Mouse (Mus musculus) heart, adult 2 months (tissue): ENCODE results near the gene Kcnk3. TPM values are rescaled to one million over a fixed set of nuclear protein-coding genes. Genes with fewer than 3 reads are reported as not detected.

Experiments used
- DNase-seq, 2 experiments: peaks; one replicate each; pipeline ENCODE4 v3.0.0; 2021
- H3K27ac ChIP-seq: fragments of 200-600 bp; 2 replicates; pipeline ENCODE4 v1.8.1; 2022
- H3K27me3 ChIP-seq: fragments of 200-500 bp; 2 replicates; pipeline ENCODE4 v1.6.1; 2012; ENCODE audit warnings: mild to moderate bottlenecking, low read length, inconsistent platforms, mixed read lengths; ENCODE audit not compliant: control insufficient read depth, insufficient read depth
- H3K36me3 ChIP-seq: fragments of 200-500 bp; 2 replicates; pipeline ENCODE4 v1.6.1; 2012; ENCODE audit warnings: low read length, inconsistent platforms; ENCODE audit not compliant: control insufficient read depth, insufficient read depth
- H3K4me1 ChIP-seq: fragments of 200-500 bp; 2 replicates; pipeline ENCODE4 v1.6.1; 2011; ENCODE audit warnings: low read length; ENCODE audit not compliant: control insufficient read depth, insufficient read depth
- H3K4me3 ChIP-seq: fragments of 200-600 bp; 2 replicates; pipeline ENCODE4 v1.8.1; 2022
- H3K79me2 ChIP-seq: fragments of 200-500 bp; replicated peaks from 2 replicates; pipeline ENCODE4 v1.6.1; 2012; ENCODE audit warnings: mild to moderate bottlenecking, inconsistent platforms, low read length, moderate library complexity, mixed read lengths; ENCODE audit not compliant: control insufficient read depth, insufficient read depth
- H3K9ac ChIP-seq: fragments of 200-500 bp; 2 replicates; pipeline ENCODE4 v1.6.1; 2012; ENCODE audit warnings: low read depth, mild to moderate bottlenecking, control low read depth, inconsistent platforms, low read length, mixed read lengths
- CTCF ChIP-seq: fragments of 200-600 bp; IDR thresholded peaks from 2 replicates; pipeline ENCODE4 v1.8.1; 2022; ENCODE audit warnings: antibody characterized with exemption, mild to moderate bottlenecking, moderate library complexity
- EP300 ChIP-seq: fragments of 200-500 bp; IDR thresholded peaks from 2 replicates; pipeline ENCODE4 v1.6.1; 2011; ENCODE audit warnings: low read depth, low read length, control low read depth; ENCODE audit not compliant: insufficient read depth
- POLR2A ChIP-seq: fragments of 200-500 bp; IDR thresholded peaks from 2 replicates; pipeline ENCODE4 v1.6.1; 2011; ENCODE audit warnings: mild to moderate bottlenecking, low read depth, low read length, control low read depth; ENCODE audit not compliant: insufficient read depth
- WGBS: fragments of 180-500 bp; shearing (Covaris S2); methylation state at CpG from one replicate; pipeline ENCODE4 v1.1.7; 2018; 5-methylcytosine and 5-hydroxymethylcytosine counted together
- intact Hi-C: fragments of 180-260 bp; cut with DNase I; formaldehyde crosslinking; loops from one replicate; pipeline ENCODE4 v1.15.1; 2025
- microRNA-seq, 2 experiments: library from miRNA; unstranded; fragments of <30 nt; microRNA quantifications; one replicate each; pipeline ENCODE4 v1.2.0; 2021
- polyA plus RNA-seq: library from polyadenylated mRNA; depleted of rRNA; stranded (reverse); fragments of >200 nt; gene quantifications from 2 replicates; pipeline ENCODE4 v1.2.3, GENCODE M21; 2012; rRNA removed
- total RNA-seq, 2 experiments: library from RNA; stranded (reverse); gene quantifications; 2 replicates each; pipeline ENCODE4 v1.2.3; 2021

Kcnk3 gene
- total and polyA plus RNA-seq, 3 experiments, result 259 to 432 (median 300) TPM

DNA sequence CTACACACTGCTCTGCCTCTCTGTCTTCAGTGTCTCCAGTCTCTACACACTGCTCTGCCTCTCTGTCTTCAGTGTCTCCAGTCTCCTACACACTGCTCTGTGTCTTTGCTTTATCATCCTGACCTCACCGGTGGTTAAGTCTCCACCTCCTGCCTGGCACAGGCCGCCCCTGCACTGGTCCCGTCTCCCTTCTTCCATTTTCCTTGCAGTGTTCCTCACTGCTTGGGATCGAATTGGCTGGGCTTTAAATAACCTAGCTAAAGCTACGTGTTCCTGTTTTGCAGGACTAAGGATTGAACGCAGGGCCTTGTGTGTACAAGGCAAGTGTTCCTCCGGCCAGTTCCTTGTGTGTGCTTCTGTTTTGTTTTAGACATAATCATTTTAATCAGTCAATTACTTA, 82.1 kb downstream of the Kcnk3 start:
- TF ChIP-seq POLR2A, result no peak
- TF ChIP-seq CTCF, result no peak
- Histone ChIP-seq H3K9ac (no peak overlapping the region), H3K27me3 (no peaks in the 10 kb centered on the region), H3K36me3 (peaks cover 4% of the 10 kb centered on the region; the same call in 1 of the 2 replicates), H3K4me3 (no peak overlapping the region), H3K79me2 (no peaks in the 10 kb centered on the region), H3K27ac (no peak overlapping the region), H3K4me1 (peaks cover 2% of the 10 kb centered on the region)
- WGBS, result 59% methylated on average over 7 of the region's 7 CpGs
- intact Hi-C loops, result no loop called here
- no peak for DNase-seq

- WGBS, result 91% methylated on average over 7 of the region's 7 CpGs
- no peak for TF ChIP-seq CTCF
- no peak for TF ChIP-seq POLR2A
- TF ChIP-seq EP300, result no peak
- H3K79me2 ChIP-seq, result no peaks in the 10 kb centered on the region
- no peaks in the 10 kb centered on the region for H3K4me1 ChIP-seq
- no peaks in the 10 kb centered on the region for H3K36me3 ChIP-seq
- no peak for DNase-seq
- H3K27me3 ChIP-seq, result no peaks in the 10 kb centered on the region
- H3K27ac ChIP-seq, result no peak overlapping the region
- no peak overlapping the region for H3K9ac ChIP-seq
- H3K4me3 ChIP-seq, result no peak overlapping the region
- intact Hi-C loops, result no loop called here
Measured at GRCm38 (mm10) chr5:30674001-30674400, 86.0 kb downstream of the Kcnk3 start.

Small RNA genes lying within 50 kb of the gene (microRNA-seq; reads per million reads assigned to microRNA genes)
- 0 reads per million in 2 experiments for gene Mir5625

Other genes starting within 250 kb of the Kcnk3 start
- gene Otof, start 126.2 kb upstream of the Kcnk3 start, total RNA-seq, result not detected
- 0.06 TPM in 2 replicates for gene Otof, start 126.2 kb upstream of the Kcnk3 start, polyA plus RNA-seq
- not detected for gene 1700001C02Rik, start 122.1 kb upstream of the Kcnk3 start, total RNA-seq
- gene 1700001C02Rik, start 122.1 kb upstream of the Kcnk3 start, polyA plus RNA-seq, result 0.97 and 2.6 TPM in 2 replicates
- gene Cib4, start 42.3 kb upstream of the Kcnk3 start, total RNA-seq, result not detected
- gene Cib4, start 42.3 kb upstream of the Kcnk3 start, polyA plus RNA-seq, result 0.56 TPM in 1 of 2 replicates, not detected in the other
- gene Slc35f6, start 59.8 kb downstream of the Kcnk3 start, total RNA-seq, result 10 to 100 TPM; 47.2 to 49.9 TPM
- gene Slc35f6, start 59.8 kb downstream of the Kcnk3 start, polyA plus RNA-seq, result 119 and 154 TPM in 2 replicates
- gene Cenpa, start 78.6 kb downstream of the Kcnk3 start, total RNA-seq, result 10 to 100 TPM; 43.9 to 51.0 TPM
- 51.3 and 69.7 TPM in 2 replicates for gene Cenpa, start 78.6 kb downstream of the Kcnk3 start, polyA plus RNA-seq
- gene Dpysl5, start 123.4 kb downstream of the Kcnk3 start, total RNA-seq, result 1 to 10 TPM in 1 of 2 experiments, under 1 TPM in 1; 0.61 to 1.3 TPM
- 0.82 and 1.1 TPM in 2 replicates for gene Dpysl5, start 123.4 kb downstream of the Kcnk3 start, polyA plus RNA-seq
- 10 to 100 TPM; 36.5 to 38.2 TPM for gene Mapre3, start 226.5 kb downstream of the Kcnk3 start, total RNA-seq
- gene Mapre3, start 226.5 kb downstream of the Kcnk3 start, polyA plus RNA-seq, result 49.1 and 52.8 TPM in 2 replicates